Mouse (Mus musculus) heart, embryonic 15.5 days (tissue): Measurements from ENCODE around the gene Capzb. TPM values are rescaled to one million over a fixed set of nuclear protein-coding genes. Genes with fewer than 3 reads are reported as not detected.

Source experiments
- microRNA-seq: library from miRNA; unstranded; fragments of <30 nt; microRNA quantifications from one replicate; pipeline ENCODE4, GENCODE M21; 2016
- polyA plus RNA-seq: library from polyadenylated mRNA; unstranded; fragments of >200 nt; fragmentation: Nextera tagmentation; extraction: Ambion mirVana; gene quantifications from 2 replicates; pipeline ENCODE4 v1.2.1, GENCODE M21; 2015

Capzb gene
- polyA plus RNA-seq, 1 experiment from 2014 or later = 363 TPM

Small RNA genes lying within 50 kb of the gene (microRNA-seq; reads per million reads assigned to microRNA genes)
- 1.1 reads per million for gene Gm24245
- 0.63 reads per million for gene Gm25732

Other genes starting within 250 kb of the Capzb start
- gene Rnf186, start 225.8 kb upstream of the Capzb start, polyA plus RNA-seq = 0.13 and 0.29 TPM in 2 replicates
- gene Tmco4, start 220.0 kb upstream of the Capzb start, polyA plus RNA-seq = 6.9 and 7.1 TPM in 2 replicates
- not detected in 2 replicates for gene Htr6, start 117.3 kb upstream of the Capzb start, polyA plus RNA-seq
- gene Nbl1, start 99.9 kb upstream of the Capzb start, polyA plus RNA-seq = 21.4 and 34.5 TPM in 2 replicates
- gene Minos1, start 61.8 kb upstream of the Capzb start, polyA plus RNA-seq = 589 and 818 TPM in 2 replicates
- gene Pqlc2, start 117.8 kb downstream of the Capzb start, polyA plus RNA-seq = 6.8 and 9.6 TPM in 2 replicates
- gene Akr7a5, start 117.8 kb downstream of the Capzb start, polyA plus RNA-seq = 58.1 and 76.7 TPM in 2 replicates
- 59.4 and 78.8 TPM in 2 replicates for gene Mrto4, start 159.7 kb downstream of the Capzb start, polyA plus RNA-seq
- gene Emc1, start 159.7 kb downstream of the Capzb start, polyA plus RNA-seq = 35.4 and 40.1 TPM in 2 replicates
- 49.1 and 65.6 TPM in 2 replicates for gene Ubr4, start 159.7 kb downstream of the Capzb start, polyA plus RNA-seq